ENCODE assay signal across 12 mouse cellular contexts in genomic region chr6:49138159-49139051, GRCm38 (mm10).
DNase-seq lines count a peak whose midpoint lies in the region; ATAC-seq and TF ChIP-seq lines count a peak whose summit lies in the region.
"Had no signal": no experiment of that assay in that cellular context is flagged by ENCODE, and none has a peak within 500 bp of the region (broad histone marks: within the 10 kb centered on the region; RNA-seq: fewer than 3 reads in every experiment).

No protein-coding gene starts in this region.

- peak overlapping the region; percentile 2 for H3K4me3 ChIP-seq in erythroblast, embryonic 14.5 days (replicated peaks)
- H3K4me3 ChIP-seq in liver, adult 2 months (ENCODE audit: insufficient read depth, low read depth, low read length): no peak overlapping the region
- H3K4me3 ChIP-seq in kidney, embryonic 14.5 days (ENCODE audit: low read length): no peak overlapping the region
- H3K4me3 ChIP-seq: forebrain, embryonic 15.5 days; limb, embryonic 12.5 days had no signal

- DNase-seq in NIH3T3 (ENCODE audit: low read depth): peak; percentile 50
- peak; percentile 16 to 44 for DNase-seq in cerebellum, postnatal 25 days
- DNase-seq in liver, adult 2 months (ENCODE audit: extremely low read depth, low read depth, low spot score): peak; percentile 4
- no peak for DNase-seq in kidney, postnatal 14 days
- DNase-seq: gastrocnemius, postnatal 36 days had no signal

- no peaks in the 10 kb centered on the region for H3K9me3 ChIP-seq in erythroblast, embryonic 14.5 days (ENCODE audit: control insufficient read depth, low read length)
- no peaks in the 10 kb centered on the region for H3K9me3 ChIP-seq in kidney, embryonic 14.5 days (ENCODE audit: control insufficient read depth, low read length)
- H3K9me3 ChIP-seq: forebrain, embryonic 15.5 days; limb, embryonic 12.5 days had no signal

- H3K36me3 ChIP-seq in erythroblast, embryonic 14.5 days (ENCODE audit: control insufficient read depth): peaks cover 4% of the 10 kb centered on the region
- H3K36me3 ChIP-seq in liver, adult 2 months (ENCODE audit: control insufficient read depth, insufficient read depth, low read length): no peaks in the 10 kb centered on the region
- no peaks in the 10 kb centered on the region for H3K36me3 ChIP-seq in kidney, embryonic 14.5 days (ENCODE audit: control insufficient read depth, insufficient read depth, low read length)
- H3K36me3 ChIP-seq: forebrain, embryonic 15.5 days had no signal

- H3K27ac ChIP-seq in liver, adult 2 months (replicated peaks; ENCODE audit: insufficient read depth, low read depth, low read length): no peak overlapping the region
- no peak overlapping the region for H3K27ac ChIP-seq in kidney, embryonic 14.5 days (ENCODE audit: low read depth, low read length)
- H3K27ac ChIP-seq: forebrain, embryonic 15.5 days; hindbrain, postnatal 0 days; limb, embryonic 12.5 days had no signal

- no peak for ATAC-seq in erythroblast, adult 5-6 weeks (replicated peaks; ENCODE audit: low FRiP score, poor library complexity, severe bottlenecking)
- no peak for ATAC-seq in kidney, embryonic 14.5 days (ENCODE audit: low FRiP score, low TSS enrichment)
- ATAC-seq in megakaryocyte progenitor cell, adult 5-6 weeks (replicated peaks; ENCODE audit: poor library complexity): no peak
- ATAC-seq: forebrain, embryonic 15.5 days; hindbrain, postnatal 0 days had no signal

- H3K4me1 ChIP-seq in erythroblast, embryonic 14.5 days (ENCODE audit: control insufficient read depth): peaks cover 37% of the 10 kb centered on the region
- H3K4me1 ChIP-seq in liver, adult 2 months (ENCODE audit: control insufficient read depth, insufficient read depth, low read length): no peaks in the 10 kb centered on the region
- H3K4me1 ChIP-seq in kidney, embryonic 14.5 days (ENCODE audit: control insufficient read depth, insufficient read depth, low read length): peaks cover 6% of the 10 kb centered on the region; the same call in 1 of the 2 replicates

- no peak overlapping the region for H3K4me2 ChIP-seq in kidney, embryonic 14.5 days (replicated peaks; ENCODE audit: low read depth, low read length)
- H3K4me2 ChIP-seq: forebrain, embryonic 15.5 days; limb, embryonic 12.5 days had no signal

- TF ChIP-seq POLR2A in liver, adult 2 months (IDR thresholded peaks at IDR 0.05; ENCODE audit: extremely low read depth, insufficient read depth, low read length): no peak

- H3K9ac ChIP-seq in liver, adult 2 months (ENCODE audit: low read depth, low read length): no peak overlapping the region
- no peak overlapping the region for H3K9ac ChIP-seq in kidney, embryonic 14.5 days (ENCODE audit: low read depth, low read length)
- H3K9ac ChIP-seq: forebrain, embryonic 15.5 days; limb, embryonic 12.5 days had no signal

- no peak for TF ChIP-seq CTCF in liver, adult 2 months (IDR thresholded peaks at IDR 0.05; ENCODE audit: low read depth, low read length)

- WGBS in liver, adult 2 months: 76% methylated on average over 17 of the region's 17 CpGs
- 87% methylated on average over 17 of the region's 17 CpGs for WGBS in kidney, embryonic 14.5 days

- H3K79me2 ChIP-seq in liver, adult 2 months (ENCODE audit: control insufficient read depth, insufficient read depth, low read length): 0 out of 2 replicates have a peak, but pooled peaks cover 2% of the 10 kb centered on the region

- H3K27me3 ChIP-seq in erythroblast, embryonic 14.5 days (ENCODE audit: control insufficient read depth): no peaks in the 10 kb centered on the region
- no peaks in the 10 kb centered on the region for H3K27me3 ChIP-seq in liver, adult 2 months (ENCODE audit: control insufficient read depth, insufficient read depth, low read length)
- no peaks in the 10 kb centered on the region for H3K27me3 ChIP-seq in kidney, embryonic 14.5 days (ENCODE audit: control insufficient read depth, insufficient read depth, low read length)
- H3K27me3 ChIP-seq: forebrain, embryonic 15.5 days; limb, embryonic 12.5 days had no signal
